Mouse (Mus musculus): Measurements from ENCODE around the gene Fam149b. TPM values are rescaled to one million over a fixed set of nuclear protein-coding genes. Genes with fewer than 3 reads are reported as not detected.
A peak's percentile ranks its signal among the peaks of the same experiment; 100 is the strongest.

The Fam149b gene
- total and polyA plus RNA-seq, 2 experiments from 2014 or later: 16.5 to 43.7 TPM

DNA sequence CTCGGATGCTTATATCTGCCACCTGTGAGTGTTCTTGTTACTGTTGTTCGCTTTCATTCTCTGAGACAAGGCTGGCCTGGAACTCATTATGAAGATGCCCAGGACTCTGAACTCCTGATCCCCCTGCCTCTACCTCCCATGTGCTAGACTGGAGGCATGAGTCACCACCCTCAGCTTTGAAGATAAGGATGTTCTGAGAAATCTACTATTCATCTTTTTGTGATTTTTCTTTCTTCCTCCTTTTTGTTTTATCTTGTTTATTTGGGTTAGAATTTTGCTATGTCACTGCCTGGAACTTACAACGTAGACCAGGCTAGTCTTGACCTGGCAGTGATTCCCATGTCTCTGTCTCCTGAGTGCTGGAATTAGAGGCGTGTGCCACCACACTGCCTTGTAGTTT is 16.6 kb upstream of the Fam149b start:
- H3K9me3 ChIP-seq (replicated peaks; ENCODE audit: control insufficient read depth, low read length): no peaks in the 10 kb centered on the region
- 90% methylated on average over 4 of the region's 4 CpGs for WGBS
- no peaks in the 10 kb centered on the region for H3K4me1 ChIP-seq (ENCODE audit: control insufficient read depth, insufficient read depth)
- DNase-seq (ENCODE audit: low spot score): no peak
- TF ChIP-seq EP300 (IDR thresholded peaks at IDR 0.05; ENCODE audit: low read depth) (no peak), CTCF (IDR thresholded peaks at IDR 0.05; ENCODE audit: low read depth) (no peak)
- ATAC-seq (ENCODE audit: insufficient read depth, low read depth): no peak
- H3K27me3 ChIP-seq (ENCODE audit: control insufficient read depth, insufficient read depth, low read length): no peaks in the 10 kb centered on the region
- H3K4me3 ChIP-seq (ENCODE audit: low read depth, low read length): no peak overlapping the region
- no peak overlapping the region for H3K4me2 ChIP-seq (ENCODE audit: low read depth, low read length)
- no peak overlapping the region for H3K9ac ChIP-seq (replicated peaks; ENCODE audit: low read depth, low read length)
- H3K36me3 ChIP-seq (replicated peaks; ENCODE audit: control insufficient read depth, insufficient read depth, low read length): peaks cover 81% of the 10 kb centered on the region
- H3K27ac ChIP-seq (ENCODE audit: low read depth): no peak overlapping the region

DNA sequence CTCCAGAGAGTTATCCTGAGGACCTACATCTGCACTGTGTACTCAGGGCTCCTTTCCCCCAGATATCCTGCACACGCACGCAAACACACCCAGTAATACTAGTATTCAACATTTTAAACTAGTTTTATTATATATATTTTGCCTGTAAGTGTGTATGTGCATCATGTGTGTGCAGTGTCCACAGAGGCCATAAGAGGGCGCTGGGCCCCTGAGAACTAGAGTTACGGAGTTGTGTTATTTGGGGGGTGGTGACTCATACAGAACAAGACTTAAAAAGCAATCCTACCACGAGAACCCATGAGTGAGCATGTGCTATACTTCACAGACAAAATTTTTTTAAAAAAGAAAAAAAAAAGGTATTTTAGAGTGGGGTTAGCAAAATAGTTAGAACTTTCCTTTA is 8.5 kb upstream of the Fam149b start:
- TF ChIP-seq EP300 (IDR thresholded peaks at IDR 0.05; ENCODE audit: low read depth): no peak
- TF ChIP-seq CTCF (IDR thresholded peaks at IDR 0.05; ENCODE audit: low read depth): no peak
- peaks cover 62% of the 10 kb centered on the region for H3K36me3 ChIP-seq (replicated peaks; ENCODE audit: control insufficient read depth, insufficient read depth, low read length)

GRCm38 (mm10) chr14:20340149-20340548 is 7.8 kb upstream of the Fam149b start:
- peak; percentile 16 for DNase-seq (ENCODE audit: low spot score)
- TF ChIP-seq CTCF (IDR thresholded peaks at IDR 0.05; ENCODE audit: low read depth) (peak; percentile 51), EP300 (IDR thresholded peaks at IDR 0.05; ENCODE audit: low read depth) (no peak)
- no peak overlapping the region for H3K4me3 ChIP-seq (ENCODE audit: low read depth, low read length)
- H3K27me3 ChIP-seq (ENCODE audit: control insufficient read depth, insufficient read depth, low read length): no peaks in the 10 kb centered on the region
- peaks cover 59% of the 10 kb centered on the region for H3K36me3 ChIP-seq (replicated peaks; ENCODE audit: control insufficient read depth, insufficient read depth, low read length)
- ATAC-seq (ENCODE audit: insufficient read depth, low read depth): 0 out of 2 replicates have a peak, but pooled peaks have one; percentile 36
- 85% methylated on average over 8 of the region's 8 CpGs for WGBS
- H3K4me1 ChIP-seq (ENCODE audit: control insufficient read depth, insufficient read depth): no peaks in the 10 kb centered on the region
- no peak overlapping the region for H3K9ac ChIP-seq (replicated peaks; ENCODE audit: low read depth, low read length)
- no peaks in the 10 kb centered on the region for H3K9me3 ChIP-seq (replicated peaks; ENCODE audit: control insufficient read depth, low read length)
- no peak overlapping the region for H3K27ac ChIP-seq (ENCODE audit: low read depth)
- no peak overlapping the region for H3K4me2 ChIP-seq (ENCODE audit: low read depth, low read length)

More for the DNA sequence above, 8.5 kb upstream of the Fam149b start:
- Histone ChIP-seq H3K4me2 (ENCODE audit: low read depth, low read length) (no peak overlapping the region), H3K27me3 (ENCODE audit: control insufficient read depth, insufficient read depth, low read length) (no peaks in the 10 kb centered on the region), H3K27ac (ENCODE audit: low read depth) (no peak overlapping the region), H3K4me3 (ENCODE audit: low read depth, low read length) (no peak overlapping the region), H3K9ac (replicated peaks; ENCODE audit: low read depth, low read length) (no peak overlapping the region), H3K9me3 (replicated peaks; ENCODE audit: control insufficient read depth, low read length) (no peaks in the 10 kb centered on the region), H3K4me1 (ENCODE audit: control insufficient read depth, insufficient read depth) (no peaks in the 10 kb centered on the region)
- DNase-seq (ENCODE audit: low spot score) (no peak), ATAC-seq (ENCODE audit: insufficient read depth, low read depth) (no peak)
- 93% methylated on average over 5 of the region's 5 CpGs for WGBS

DNA sequence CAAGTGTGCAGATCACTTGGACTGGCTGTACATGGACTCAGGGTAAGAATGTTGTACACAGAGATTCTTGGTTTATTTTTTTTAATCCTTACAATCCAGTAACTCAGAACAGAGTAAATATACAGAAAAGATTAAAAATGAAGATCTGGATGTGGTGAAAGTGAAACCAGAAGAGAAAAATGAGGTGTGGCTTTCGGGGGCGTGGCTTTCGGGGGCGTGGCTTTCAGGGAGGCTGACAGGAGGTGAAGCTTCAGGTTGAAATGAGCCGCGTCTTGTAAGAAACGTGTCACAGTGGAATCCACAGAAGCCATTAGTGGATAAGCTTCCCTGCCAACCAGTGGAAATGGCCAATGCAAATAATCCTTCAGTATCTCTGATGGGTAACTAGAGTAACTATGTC is 7.1 kb upstream of the Fam149b start:
- no peak for DNase-seq (ENCODE audit: low spot score)
- WGBS: 80% methylated on average over 7 of the region's 7 CpGs
- Histone ChIP-seq H3K4me2 (ENCODE audit: low read depth, low read length) (no peak overlapping the region), H3K27ac (ENCODE audit: low read depth) (no peak overlapping the region), H3K36me3 (replicated peaks; ENCODE audit: control insufficient read depth, insufficient read depth, low read length) (peaks cover 52% of the 10 kb centered on the region), H3K4me1 (ENCODE audit: control insufficient read depth, insufficient read depth) (no peaks in the 10 kb centered on the region), H3K4me3 (ENCODE audit: low read depth, low read length) (no peak overlapping the region), H3K9ac (replicated peaks; ENCODE audit: low read depth, low read length) (no peak overlapping the region), H3K9me3 (replicated peaks; ENCODE audit: control insufficient read depth, low read length) (no peaks in the 10 kb centered on the region), H3K27me3 (ENCODE audit: control insufficient read depth, insufficient read depth, low read length) (no peaks in the 10 kb centered on the region)
- no peak for ATAC-seq (ENCODE audit: insufficient read depth, low read depth)
- TF ChIP-seq EP300 (IDR thresholded peaks at IDR 0.05; ENCODE audit: low read depth) (no peak), CTCF (IDR thresholded peaks at IDR 0.05; ENCODE audit: low read depth) (no peak)

DNA sequence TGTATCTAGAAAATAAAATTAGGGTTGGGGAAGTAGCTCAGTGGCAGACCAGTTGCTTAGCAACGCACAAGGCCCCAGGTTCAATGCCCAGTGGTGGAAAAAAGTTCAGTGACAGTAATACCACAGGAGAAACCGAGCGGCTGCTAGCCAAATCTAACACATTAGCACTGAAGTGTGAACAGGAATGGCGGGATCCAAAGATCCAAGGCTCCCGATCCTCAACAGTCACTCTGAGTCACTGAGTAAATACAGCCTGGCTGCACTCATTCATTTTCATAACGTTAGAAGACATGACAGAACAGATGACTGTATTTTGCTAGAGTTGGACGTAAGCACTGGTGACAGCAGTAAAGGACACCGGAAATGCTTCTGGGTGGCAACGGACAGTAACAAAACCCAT is 2.1 kb upstream of the Fam149b start:
- H3K9me3 ChIP-seq (replicated peaks; ENCODE audit: control insufficient read depth, low read length): no peaks in the 10 kb centered on the region
- H3K4me1 ChIP-seq (ENCODE audit: control insufficient read depth, insufficient read depth): peaks cover 14% of the 10 kb centered on the region
- no peaks in the 10 kb centered on the region for H3K27me3 ChIP-seq (ENCODE audit: control insufficient read depth, insufficient read depth, low read length)
- no peak overlapping the region for H3K4me3 ChIP-seq (ENCODE audit: low read depth, low read length)
- no peak for DNase-seq (ENCODE audit: low spot score)
- peaks cover 26% of the 10 kb centered on the region for H3K36me3 ChIP-seq (replicated peaks; ENCODE audit: control insufficient read depth, insufficient read depth, low read length)
- TF ChIP-seq EP300 (IDR thresholded peaks at IDR 0.05; ENCODE audit: low read depth) (no peak), CTCF (IDR thresholded peaks at IDR 0.05; ENCODE audit: low read depth) (no peak)
- H3K4me2 ChIP-seq (ENCODE audit: low read depth, low read length): no peak overlapping the region
- no peak overlapping the region for H3K27ac ChIP-seq (ENCODE audit: low read depth)
- ATAC-seq (ENCODE audit: insufficient read depth, low read depth): no peak
- 78% methylated on average over 9 of the region's 9 CpGs for WGBS
- no peak overlapping the region for H3K9ac ChIP-seq (replicated peaks; ENCODE audit: low read depth, low read length)

DNA sequence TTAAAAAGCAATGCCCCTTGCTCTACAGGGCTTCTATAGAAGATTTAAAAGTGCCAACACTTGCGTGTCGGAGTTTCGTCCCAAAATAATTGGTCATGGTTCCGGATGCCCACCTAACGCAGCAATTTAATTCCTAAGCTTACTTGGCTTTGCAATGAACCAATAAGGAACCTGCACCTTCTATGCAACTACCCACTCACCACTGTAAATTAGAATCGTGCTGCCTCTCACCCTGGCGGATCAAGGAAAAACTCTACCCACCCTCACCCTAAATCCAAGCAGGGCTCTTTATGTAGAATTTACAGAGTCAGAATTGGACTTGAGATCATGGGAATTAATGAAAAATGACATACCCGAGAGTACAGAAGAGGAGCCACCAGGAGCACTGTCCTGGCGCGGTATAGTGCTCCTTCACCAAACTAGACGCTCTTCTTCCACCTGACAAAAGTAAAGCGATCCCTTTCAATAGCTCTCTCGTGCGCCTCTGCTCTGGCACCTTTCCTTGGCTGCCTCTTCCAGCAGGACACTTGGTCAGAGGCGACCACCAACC is 446 bp upstream of the Fam149b start:
- DNase-seq (ENCODE audit: low spot score): peak; percentile 34

More for the DNA sequence above, 446 bp upstream of the Fam149b start:
- Histone ChIP-seq H3K4me3 (ENCODE audit: low read depth, low read length) (peak overlapping the region; percentile 88), H3K9ac (replicated peaks; ENCODE audit: low read depth, low read length) (peak overlapping the region; percentile 93), H3K4me2 (ENCODE audit: low read depth, low read length) (peak overlapping the region; percentile 86), H3K36me3 (replicated peaks; ENCODE audit: control insufficient read depth, insufficient read depth, low read length) (peaks cover 25% of the 10 kb centered on the region), H3K27ac (ENCODE audit: low read depth) (peak overlapping the region; percentile 97), H3K9me3 (replicated peaks; ENCODE audit: control insufficient read depth, low read length) (no peaks in the 10 kb centered on the region), H3K4me1 (ENCODE audit: control insufficient read depth, insufficient read depth) (peaks cover 14% of the 10 kb centered on the region), H3K27me3 (ENCODE audit: control insufficient read depth, insufficient read depth, low read length) (no peaks in the 10 kb centered on the region)
- TF ChIP-seq CTCF (IDR thresholded peaks at IDR 0.05; ENCODE audit: low read depth) (no peak), EP300 (IDR thresholded peaks at IDR 0.05; ENCODE audit: low read depth) (no peak)
- ATAC-seq (ENCODE audit: insufficient read depth, low read depth): peak; percentile 36
- WGBS: 5% methylated on average over 15 of the region's 15 CpGs
